Mouse (Mus musculus) midbrain, embryonic 12.5 days (tissue): ENCODE measurements around the gene Cacna1c. TPM values are rescaled to one million over a fixed set of nuclear protein-coding genes. Genes with fewer than 3 reads are reported as not detected.

Experiments used
- ATAC-seq: fragments of 200-750 bp; cut with Nextera tagmentation; 2 replicates; pipeline ENCODE4 v1.8.0; 2017; ENCODE audit warnings: low read depth, moderate TSS enrichment, moderate library complexity; ENCODE audit not compliant: low FRiP score
- H3K27ac ChIP-seq: fragments of 300-500 bp; sonication (generic); replicated peaks from 2 replicates; pipeline ENCODE4 v1.5.1; 2016; ENCODE audit warnings: mild to moderate bottlenecking
- H3K27me3 ChIP-seq: fragments of 300-500 bp; sonication (generic); 2 replicates; pipeline ENCODE4 v1.6.1; 2016; ENCODE audit warnings: mild to moderate bottlenecking
- H3K36me3 ChIP-seq: fragments of 300-500 bp; sonication (generic); 2 replicates; pipeline ENCODE4 v1.6.1; 2016
- H3K4me1 ChIP-seq: fragments of 300-500 bp; sonication (generic); 2 replicates; pipeline ENCODE4 v1.6.1; 2016
- H3K4me2 ChIP-seq: fragments of 300-500 bp; sonication (generic); replicated peaks from 2 replicates; pipeline ENCODE4 v1.6.1; 2016; ENCODE audit warnings: mild to moderate bottlenecking, moderate library complexity
- H3K4me3 ChIP-seq: fragments of 300-500 bp; sonication (generic); 2 replicates; pipeline ENCODE4 v1.5.1; 2016; ENCODE audit warnings: mild to moderate bottlenecking
- H3K9ac ChIP-seq: fragments of 300-500 bp; sonication (generic); replicated peaks from 2 replicates; pipeline ENCODE4 v1.6.1; 2016; ENCODE audit warnings: mild to moderate bottlenecking, moderate library complexity
- H3K9me3 ChIP-seq: fragments of 300-500 bp; sonication (generic); 2 replicates; pipeline ENCODE4 v1.6.1; 2016; ENCODE audit warnings: mild to moderate bottlenecking
- WGBS: fragments of 180-500 bp; shearing (Covaris S2); methylation state at CpG from one replicate; pipeline ENCODE4 v1.1.7; 2016; 5-methylcytosine and 5-hydroxymethylcytosine counted together
- polyA plus RNA-seq: library from polyadenylated mRNA; unstranded; fragments of >200 nt; fragmentation: Nextera tagmentation; extraction: Ambion mirVana; gene quantifications from 2 replicates; pipeline ENCODE4 v1.2.1, GENCODE M21; 2016

Gene Cacna1c
- polyA plus RNA-seq, 1 experiment from 2014 or later, result 5.1 TPM

DNA sequence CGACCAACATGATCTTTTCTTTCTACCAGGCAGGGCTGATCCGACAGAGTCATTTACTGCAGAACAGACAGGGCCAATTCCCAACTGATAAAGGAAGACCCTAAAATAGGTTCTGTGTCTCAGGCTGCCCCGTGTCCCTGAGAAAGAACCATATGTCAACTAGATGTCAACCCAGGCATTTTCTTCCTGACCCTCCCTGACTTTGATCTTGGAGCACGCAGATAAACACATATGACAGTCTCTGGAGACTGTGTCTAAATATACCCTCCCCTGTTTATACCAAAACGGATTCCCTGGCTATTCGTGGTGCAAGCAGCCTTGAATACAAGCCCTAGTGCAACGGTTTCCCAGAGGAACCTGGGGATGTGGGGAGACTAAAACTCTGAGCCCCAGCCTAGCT is 112.7 kb downstream of the Cacna1c start:
- Histone ChIP-seq H3K36me3 (no peaks in the 10 kb centered on the region), H3K4me1 (0 out of 2 replicates have a peak, but pooled peaks cover 4% of the 10 kb centered on the region), H3K27me3 (no peaks in the 10 kb centered on the region), H3K4me2 (no peak overlapping the region), H3K4me3 (no peak overlapping the region), H3K9ac (no peak overlapping the region), H3K9me3 (no peaks in the 10 kb centered on the region), H3K27ac (no peak overlapping the region)
- ATAC-seq, result no peak
- 82% methylated on average over 7 of the region's 7 CpGs for WGBS

DNA sequence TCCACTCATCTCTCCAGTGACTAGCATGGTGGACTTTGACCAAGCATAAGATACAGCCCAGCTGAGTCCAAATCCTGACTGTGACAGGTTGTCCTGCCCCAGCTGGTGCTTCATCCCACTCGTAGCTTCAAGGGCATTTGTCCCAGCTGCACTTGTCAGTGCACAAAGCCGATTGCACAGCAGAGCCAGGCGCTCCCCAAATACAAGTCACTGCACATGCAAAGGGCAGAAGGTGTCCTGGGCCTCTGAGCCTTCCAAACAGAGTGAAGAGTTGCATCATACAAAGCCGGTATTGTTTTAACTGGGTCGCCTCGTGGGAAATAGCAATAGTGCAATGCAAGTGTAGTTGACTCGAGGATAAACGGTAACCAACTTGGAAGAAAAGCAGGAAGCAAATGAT is 113.6 kb downstream of the Cacna1c start:
- 85% methylated on average over 8 of the region's 8 CpGs for WGBS

DNA sequence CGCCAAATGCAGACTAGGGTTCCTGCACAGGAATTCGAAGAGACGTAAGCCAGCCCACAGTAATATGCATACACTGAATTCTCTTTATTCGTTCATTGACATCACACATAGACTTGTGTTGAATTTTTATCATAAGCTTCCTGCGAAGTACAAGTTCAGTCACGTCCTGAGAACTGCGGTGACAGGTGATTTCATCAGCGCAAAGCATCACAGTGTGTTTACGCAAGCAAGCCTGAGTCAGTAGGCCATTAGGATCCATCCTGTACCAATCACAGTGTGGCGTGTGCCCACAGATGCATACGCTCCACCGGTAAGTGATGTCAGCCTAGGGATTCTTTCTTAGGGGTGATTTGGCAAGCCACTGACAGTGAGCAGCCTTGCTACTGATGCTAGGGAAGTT is 114.6 kb downstream of the Cacna1c start:
- no peak for ATAC-seq
- Histone ChIP-seq H3K36me3 (no peaks in the 10 kb centered on the region), H3K4me3 (no peak overlapping the region), H3K9ac (no peak overlapping the region), H3K4me1 (0 out of 2 replicates have a peak, but pooled peaks cover 4% of the 10 kb centered on the region), H3K27ac (no peak overlapping the region), H3K4me2 (no peak overlapping the region), H3K27me3 (peaks cover 1% of the 10 kb centered on the region; the same call in 1 of the 2 replicates), H3K9me3 (no peaks in the 10 kb centered on the region)
- WGBS, result 94% methylated on average over 12 of the region's 12 CpGs

More for the DNA sequence above, 113.6 kb downstream of the Cacna1c start:
- Histone ChIP-seq H3K4me3 (no peak overlapping the region), H3K27me3 (no peaks in the 10 kb centered on the region), H3K9ac (no peak overlapping the region), H3K36me3 (no peaks in the 10 kb centered on the region), H3K4me1 (0 out of 2 replicates have a peak, but pooled peaks cover 4% of the 10 kb centered on the region), H3K9me3 (no peaks in the 10 kb centered on the region), H3K27ac (no peak overlapping the region), H3K4me2 (no peak overlapping the region)
- no peak for ATAC-seq

DNA sequence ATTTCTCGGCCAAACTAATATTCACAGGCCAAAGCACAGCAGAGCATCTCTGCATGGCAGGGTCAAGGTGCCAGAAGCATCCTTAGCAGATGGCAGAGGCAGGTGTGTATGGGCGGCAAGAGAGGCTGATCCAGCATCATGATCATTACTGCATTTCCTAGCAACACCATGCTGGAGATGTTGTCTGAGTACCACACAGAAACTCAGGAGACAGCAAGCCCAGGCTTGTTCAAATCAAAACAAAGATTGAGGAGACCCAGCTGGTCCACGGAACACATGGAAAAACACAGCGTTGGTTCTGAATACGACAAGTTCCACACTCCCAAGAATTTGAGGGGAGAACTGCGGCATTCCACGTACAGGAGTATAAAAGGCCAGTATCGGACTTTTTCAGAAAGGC is 116.6 kb downstream of the Cacna1c start:
- no peak overlapping the region for H3K9ac ChIP-seq
- no peak overlapping the region for H3K4me3 ChIP-seq
- ATAC-seq, result no peak
- WGBS, result 83% methylated on average over 8 of the region's 8 CpGs
- H3K4me1 ChIP-seq, result 0 out of 2 replicates have a peak, but pooled peaks cover 4% of the 10 kb centered on the region
- peaks cover 2% of the 10 kb centered on the region; the same call in 1 of the 2 replicates for H3K27me3 ChIP-seq
- H3K4me2 ChIP-seq, result no peak overlapping the region
- H3K36me3 ChIP-seq, result no peaks in the 10 kb centered on the region
- H3K9me3 ChIP-seq, result no peaks in the 10 kb centered on the region
- no peak overlapping the region for H3K27ac ChIP-seq

DNA sequence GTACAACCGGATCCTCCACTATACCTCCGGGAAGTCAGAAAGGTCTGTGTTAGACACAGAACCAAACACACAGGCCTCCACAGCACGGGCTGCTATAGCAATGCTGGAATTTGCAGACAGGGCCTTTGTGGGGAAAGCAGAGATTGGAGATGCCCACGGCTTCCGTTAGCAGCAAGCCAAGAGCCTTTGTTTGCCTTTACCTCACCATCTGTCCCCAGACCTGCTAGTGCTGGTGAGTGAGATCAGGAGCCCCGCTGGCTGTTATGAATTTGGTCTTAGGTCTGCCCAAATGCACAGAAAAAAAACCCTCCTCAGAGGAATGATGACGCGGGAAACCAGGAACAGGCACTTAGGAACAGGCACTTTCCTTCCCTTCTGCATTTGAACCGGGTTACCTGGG is 117.3 kb downstream of the Cacna1c start:
- Histone ChIP-seq H3K27ac (no peak overlapping the region), H3K9ac (no peak overlapping the region), H3K4me2 (no peak overlapping the region), H3K36me3 (no peaks in the 10 kb centered on the region), H3K27me3 (peaks cover 2% of the 10 kb centered on the region; the same call in 1 of the 2 replicates), H3K9me3 (no peaks in the 10 kb centered on the region), H3K4me1 (0 out of 2 replicates have a peak, but pooled peaks cover 4% of the 10 kb centered on the region), H3K4me3 (no peak overlapping the region)
- ATAC-seq, result no peak
- WGBS, result 80% methylated on average over 9 of the region's 9 CpGs

DNA sequence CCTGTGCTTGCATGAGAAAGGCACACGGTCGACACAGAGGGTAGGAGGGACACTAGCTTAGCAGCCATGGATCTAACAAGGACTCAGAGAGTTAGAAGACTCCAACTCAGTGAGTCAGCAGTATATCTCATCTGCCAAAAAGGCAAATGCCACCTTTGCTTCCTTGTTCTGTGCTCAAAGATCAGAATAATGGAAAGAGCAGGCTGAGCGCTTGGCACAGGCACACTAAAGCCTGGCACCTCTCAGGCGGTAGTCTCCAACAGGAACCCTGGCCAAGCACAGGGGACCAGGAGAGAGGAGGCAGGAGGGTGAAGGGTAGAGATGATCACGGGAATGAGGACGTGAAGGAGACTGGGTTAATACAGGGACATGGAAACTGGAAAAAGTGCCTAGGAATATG is 119.0 kb downstream of the Cacna1c start:
- Histone ChIP-seq H3K36me3 (no peaks in the 10 kb centered on the region), H3K4me2 (no peak overlapping the region), H3K9ac (no peak overlapping the region), H3K4me3 (no peak overlapping the region), H3K27ac (no peak overlapping the region), H3K27me3 (peaks cover 2% of the 10 kb centered on the region; the same call in 1 of the 2 replicates), H3K9me3 (no peaks in the 10 kb centered on the region), H3K4me1 (0 out of 2 replicates have a peak, but pooled peaks cover 4% of the 10 kb centered on the region)
- ATAC-seq, result no peak
- 94% methylated on average over 6 of the region's 6 CpGs for WGBS

DNA sequence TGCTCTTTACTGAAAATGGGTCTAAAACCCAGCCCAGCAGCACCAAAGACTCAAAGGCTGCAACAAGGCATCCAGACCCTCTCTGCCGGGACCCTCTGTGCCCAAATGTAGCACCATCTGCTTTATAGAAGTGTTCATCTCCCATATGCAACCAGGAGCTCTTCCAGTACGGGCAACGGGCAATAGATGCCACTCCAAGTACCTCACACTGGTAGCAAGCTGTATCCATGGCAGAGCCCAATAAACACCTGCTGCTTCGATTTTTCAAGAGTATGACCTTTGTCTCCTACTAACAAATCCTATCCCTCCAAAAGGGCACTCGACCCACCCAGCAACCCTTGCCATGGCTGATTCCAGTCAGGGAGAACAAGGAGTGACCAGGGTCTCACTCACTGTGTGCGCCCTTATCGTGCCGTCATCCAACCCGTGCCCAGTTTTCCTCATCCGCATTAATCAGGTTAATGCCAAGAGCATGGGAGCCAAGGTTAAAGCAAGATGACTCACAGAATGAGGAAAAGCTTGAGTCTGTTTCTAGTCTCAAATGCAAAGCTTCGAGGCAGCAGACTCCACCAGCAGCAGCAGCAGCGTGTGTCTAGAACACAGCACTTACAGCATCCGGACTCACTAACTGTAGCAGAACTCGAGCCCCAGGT is 122.7 kb downstream of the Cacna1c start:
- ATAC-seq, result no peak
- WGBS, result 90% methylated on average over 14 of the region's 14 CpGs

DNA sequence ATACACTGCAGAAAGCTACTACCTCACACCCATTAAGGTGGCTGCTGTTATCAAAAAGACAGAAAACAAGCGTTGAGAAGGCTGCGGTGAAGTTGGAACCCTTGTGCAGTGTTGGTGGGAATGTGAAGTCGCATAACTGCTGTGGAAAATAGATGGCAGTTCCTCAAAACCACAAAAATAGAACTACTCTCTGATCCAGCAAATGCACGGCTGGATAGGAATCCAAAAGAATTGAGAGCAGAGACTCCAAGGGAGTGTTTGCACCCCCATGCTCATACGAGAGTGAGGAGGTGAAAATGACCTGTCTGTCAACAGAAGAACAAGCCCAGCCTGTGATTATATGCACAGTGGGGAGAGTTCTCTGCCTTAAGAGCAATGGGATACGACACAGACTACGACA is 123.4 kb downstream of the Cacna1c start:
- H3K27ac ChIP-seq, result no peak overlapping the region
- H3K36me3 ChIP-seq, result no peaks in the 10 kb centered on the region
- H3K4me3 ChIP-seq, result no peak overlapping the region
- no peaks in the 10 kb centered on the region for H3K9me3 ChIP-seq
- H3K4me2 ChIP-seq, result no peak overlapping the region
- ATAC-seq, result no peak
- peaks cover 2% of the 10 kb centered on the region; the same call in 1 of the 2 replicates for H3K27me3 ChIP-seq
- WGBS, result 78% methylated on average over 7 of the region's 7 CpGs
- no peak overlapping the region for H3K9ac ChIP-seq
- no peaks in the 10 kb centered on the region for H3K4me1 ChIP-seq

More for the DNA sequence above, 122.7 kb downstream of the Cacna1c start:
- Histone ChIP-seq H3K27ac (no peak overlapping the region), H3K4me2 (no peak overlapping the region), H3K4me1 (no peaks in the 10 kb centered on the region), H3K9ac (no peak overlapping the region), H3K9me3 (no peaks in the 10 kb centered on the region), H3K4me3 (no peak overlapping the region), H3K27me3 (peaks cover 2% of the 10 kb centered on the region; the same call in 1 of the 2 replicates), H3K36me3 (no peaks in the 10 kb centered on the region)

DNA sequence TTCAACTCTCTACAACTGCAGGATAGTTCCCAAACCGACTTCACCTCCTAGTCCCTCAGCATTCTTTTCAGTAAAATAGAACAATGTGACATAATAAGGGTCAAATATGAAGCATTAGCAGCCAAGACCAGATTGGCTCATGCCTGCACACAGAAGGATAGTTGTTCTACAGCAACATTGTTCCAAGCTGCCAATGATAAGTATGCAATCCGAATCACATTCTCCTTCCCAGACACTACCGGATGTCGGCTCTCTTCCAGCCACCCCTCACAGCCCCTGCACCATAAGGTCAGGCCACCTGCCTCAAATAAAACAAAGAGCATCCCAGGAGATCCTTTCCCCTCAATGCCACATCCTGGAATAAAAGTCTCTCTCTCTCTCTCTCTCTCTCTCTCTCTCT is 125.4 kb downstream of the Cacna1c start:
- H3K4me1 ChIP-seq, result no peaks in the 10 kb centered on the region
- H3K27me3 ChIP-seq, result no peaks in the 10 kb centered on the region
- no peak overlapping the region for H3K9ac ChIP-seq
- H3K9me3 ChIP-seq, result no peaks in the 10 kb centered on the region
- WGBS, result 77% methylated on average over 4 of the region's 4 CpGs
- ATAC-seq, result no peak
- H3K36me3 ChIP-seq, result no peaks in the 10 kb centered on the region
- H3K27ac ChIP-seq, result no peak overlapping the region
- no peak overlapping the region for H3K4me2 ChIP-seq
- H3K4me3 ChIP-seq, result no peak overlapping the region

DNA sequence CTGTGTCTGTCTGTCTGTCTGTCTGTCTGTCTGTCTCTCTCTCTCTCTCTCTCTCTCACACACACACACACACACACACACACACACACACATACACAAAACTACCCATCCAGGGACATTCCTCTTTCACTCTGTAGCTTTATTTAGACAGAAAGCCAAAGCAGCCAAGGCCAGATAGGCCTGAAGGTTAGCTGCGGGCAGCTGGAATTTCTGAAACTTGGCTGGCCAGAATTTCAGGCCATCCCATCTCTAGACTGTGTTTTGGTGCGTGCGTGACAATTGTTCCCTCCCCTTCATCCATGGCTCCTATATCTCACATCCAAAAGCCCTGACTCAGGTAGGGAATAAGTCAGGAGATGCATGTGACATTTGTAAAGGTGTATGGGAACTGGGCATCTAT is 125.9 kb downstream of the Cacna1c start:
- H3K27ac ChIP-seq, result no peak overlapping the region
- 0 out of 2 replicates have a peak, but pooled peaks cover 4% of the 10 kb centered on the region for H3K4me1 ChIP-seq
- 91% methylated on average over 3 of the region's 3 CpGs for WGBS
- H3K9me3 ChIP-seq, result no peaks in the 10 kb centered on the region
- H3K4me2 ChIP-seq, result no peak overlapping the region
- H3K27me3 ChIP-seq, result no peaks in the 10 kb centered on the region
- no peak for ATAC-seq
- H3K36me3 ChIP-seq, result no peaks in the 10 kb centered on the region
- no peak overlapping the region for H3K4me3 ChIP-seq
- no peak overlapping the region for H3K9ac ChIP-seq

DNA sequence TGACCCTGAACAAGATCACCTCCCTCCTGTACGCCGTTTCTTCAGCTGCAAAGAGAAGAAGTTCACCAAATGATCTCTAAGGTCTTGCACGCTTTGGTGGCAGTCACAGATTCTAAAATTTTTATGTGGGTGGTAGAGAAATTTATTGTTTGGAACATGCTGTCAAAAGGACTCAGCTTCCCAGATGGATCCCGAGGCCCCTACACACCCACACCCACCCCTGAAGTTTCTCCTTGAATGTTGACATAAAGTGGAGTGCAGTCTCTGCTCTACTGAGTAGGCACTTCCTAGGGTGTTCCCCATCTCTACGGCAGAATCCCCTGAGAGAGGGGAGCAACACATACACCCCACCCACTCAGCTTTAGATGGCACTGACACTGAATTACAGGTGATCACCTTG is 127.1 kb downstream of the Cacna1c start:
- H3K27me3 ChIP-seq, result no peaks in the 10 kb centered on the region
- no peaks in the 10 kb centered on the region for H3K9me3 ChIP-seq
- H3K27ac ChIP-seq, result no peak overlapping the region
- 95% methylated on average over 5 of the region's 5 CpGs for WGBS
- ATAC-seq, result no peak
- H3K36me3 ChIP-seq, result no peaks in the 10 kb centered on the region
- no peak overlapping the region for H3K4me2 ChIP-seq
- 0 out of 2 replicates have a peak, but pooled peaks cover 5% of the 10 kb centered on the region for H3K4me1 ChIP-seq
- no peak overlapping the region for H3K9ac ChIP-seq
- no peak overlapping the region for H3K4me3 ChIP-seq

DNA sequence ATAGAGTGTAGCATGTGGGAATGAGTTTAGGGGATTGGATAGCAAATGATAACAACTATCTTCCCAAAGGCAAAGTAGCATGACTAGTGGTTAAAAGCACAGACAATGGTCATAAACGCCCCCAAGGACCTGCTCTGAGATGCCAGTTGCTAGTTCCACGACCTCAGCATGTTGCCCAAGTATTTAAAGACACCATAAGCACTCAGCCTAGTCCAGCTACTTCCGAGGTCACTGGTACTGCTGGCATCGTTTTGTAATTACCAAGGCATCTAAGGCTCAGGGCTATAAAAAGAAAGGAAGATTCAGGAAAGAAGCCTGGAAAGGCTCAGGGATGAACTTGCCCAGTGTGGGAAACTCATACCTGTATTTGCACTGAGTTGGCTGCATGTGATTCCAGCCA is 127.6 kb downstream of the Cacna1c start:
- 80% methylated on average over 4 of the region's 4 CpGs for WGBS
- H3K4me1 ChIP-seq, result 0 out of 2 replicates have a peak, but pooled peaks cover 5% of the 10 kb centered on the region

More for the DNA sequence above, 127.6 kb downstream of the Cacna1c start:
- H3K27ac ChIP-seq, result no peak overlapping the region
- no peak overlapping the region for H3K4me3 ChIP-seq
- no peaks in the 10 kb centered on the region for H3K27me3 ChIP-seq
- no peak for ATAC-seq
- H3K36me3 ChIP-seq, result no peaks in the 10 kb centered on the region
- no peak overlapping the region for H3K9ac ChIP-seq
- no peaks in the 10 kb centered on the region for H3K9me3 ChIP-seq
- no peak overlapping the region for H3K4me2 ChIP-seq
